Comparison of ENCODE assay signal across 11 mouse cellular contexts in the genomic region with DNA sequence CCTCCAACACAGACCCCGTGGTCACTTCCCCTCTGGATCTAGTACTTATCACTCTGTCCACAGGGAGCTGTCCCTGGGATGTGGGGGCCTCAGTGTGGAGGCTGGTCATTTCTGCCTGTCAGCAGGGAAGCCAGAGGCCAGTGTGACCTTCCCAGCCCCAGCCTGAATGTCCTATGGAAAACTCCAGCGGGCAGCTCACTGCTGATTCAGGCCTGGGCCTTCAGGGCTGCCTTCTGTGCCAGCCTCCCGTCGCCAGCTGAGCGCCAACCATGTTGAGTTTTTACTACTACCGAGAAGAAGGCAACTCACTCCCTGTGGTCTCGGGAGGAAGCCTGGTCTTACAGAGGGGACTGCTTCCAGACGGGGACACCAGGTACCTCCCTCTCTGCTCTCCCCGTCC. TPM values are rescaled to one million over a fixed set of nuclear protein-coding genes. Genes with fewer than 3 reads are reported as not detected.
DNase-seq lines count a peak whose midpoint lies in the region; ATAC-seq and TF ChIP-seq lines count a peak whose summit lies in the region.
"Had no signal": no experiment of that assay in that cellular context is flagged by ENCODE, and none has a peak within 500 bp of the region (broad histone marks: within the 10 kb centered on the region; RNA-seq: fewer than 3 reads in every experiment).

No protein-coding gene starts in this region.

- peak overlapping the region; percentile 16; the same call in 1 of the 2 replicates for H3K27ac ChIP-seq in hindbrain, embryonic 15.5 days (replicated peaks)
- no peak overlapping the region for H3K27ac ChIP-seq in hindbrain, embryonic 12.5 days
- H3K27ac ChIP-seq in heart, embryonic 10.5 days = peak overlapping the region; percentile 86
- H3K27ac ChIP-seq in intestine, embryonic 16.5 days (ENCODE audit: low read length) = peak overlapping the region; percentile 80
- H3K27ac ChIP-seq in olfactory bulb, adult 2 months (ENCODE audit: insufficient read depth, low read depth, low read length) = peak overlapping the region; percentile 48
- H3K27ac ChIP-seq: macrophage had no signal

- no peaks in the 10 kb centered on the region for H3K9me3 ChIP-seq in hindbrain, embryonic 15.5 days
- no peaks in the 10 kb centered on the region for H3K9me3 ChIP-seq in hindbrain, embryonic 12.5 days (replicated peaks)
- H3K9me3 ChIP-seq in heart, embryonic 10.5 days = no peaks in the 10 kb centered on the region
- H3K9me3 ChIP-seq in intestine, embryonic 16.5 days (ENCODE audit: control insufficient read depth, low read length) = no peaks in the 10 kb centered on the region

- H3K27me3 ChIP-seq in hindbrain, embryonic 15.5 days = no peaks in the 10 kb centered on the region
- H3K27me3 ChIP-seq in hindbrain, embryonic 12.5 days = no peaks in the 10 kb centered on the region
- no peaks in the 10 kb centered on the region for H3K27me3 ChIP-seq in heart, embryonic 10.5 days (ENCODE audit: insufficient read depth, poor library complexity, severe bottlenecking)
- H3K27me3 ChIP-seq in intestine, embryonic 16.5 days (replicated peaks; ENCODE audit: control insufficient read depth, insufficient read depth, low read length) = no peaks in the 10 kb centered on the region

- H3K4me2 ChIP-seq in hindbrain, embryonic 15.5 days = no peak overlapping the region
- no peak overlapping the region for H3K4me2 ChIP-seq in hindbrain, embryonic 12.5 days (replicated peaks)
- no peak overlapping the region for H3K4me2 ChIP-seq in intestine, embryonic 16.5 days (ENCODE audit: low read depth, low read length)

- no peaks in the 10 kb centered on the region for H3K36me3 ChIP-seq in hindbrain, embryonic 15.5 days
- H3K36me3 ChIP-seq in hindbrain, embryonic 12.5 days = no peaks in the 10 kb centered on the region
- H3K36me3 ChIP-seq in heart, embryonic 10.5 days = no peaks in the 10 kb centered on the region
- H3K36me3 ChIP-seq in intestine, embryonic 16.5 days (ENCODE audit: control insufficient read depth, insufficient read depth, low read length) = no peaks in the 10 kb centered on the region

- H3K9ac ChIP-seq in hindbrain, embryonic 15.5 days = no peak overlapping the region
- H3K9ac ChIP-seq in hindbrain, embryonic 12.5 days = no peak overlapping the region
- H3K9ac ChIP-seq in intestine, embryonic 16.5 days (ENCODE audit: low read depth, low read length) = 0 out of 2 replicates have a peak overlapping the region, but pooled peaks have one; percentile 37

- 54% methylated on average over 9 of the region's 9 CpGs for whole genome bisulfite sequencing in hindbrain, embryonic 15.5 days
- 56% methylated on average over 9 of the region's 9 CpGs for WGBS in hindbrain, embryonic 12.5 days
- 51% methylated on average over 9 of the region's 9 CpGs for WGBS in heart, embryonic 10.5 days
- WGBS in intestine, embryonic 16.5 days = 43% methylated on average over 9 of the region's 9 CpGs
- whole genome bisulfite sequencing in olfactory bulb, adult 2 months = 29% methylated on average over 9 of the region's 9 CpGs

- TF ChIP-seq POLR2A in olfactory bulb, adult 2 months (IDR thresholded peaks at IDR 0.05; ENCODE audit: insufficient read depth, low read depth, low read length) = no peak

- no peak for DNase-seq in heart, embryonic 10.5 days (ENCODE audit: low spot score)
- no peak for DNase-seq in embryo, embryonic 10 days (ENCODE audit: low spot score)
- no peak for DNase-seq in left cerebral cortex, postnatal 14 days (ENCODE audit: low spot score in 2 of 2)
- DNase-seq: left cerebral cortex, postnatal 4 days; thymus, postnatal 4 days had no signal

- H3K4me3 ChIP-seq in hindbrain, embryonic 15.5 days = no peak overlapping the region
- H3K4me3 ChIP-seq in hindbrain, embryonic 12.5 days = no peak overlapping the region
- H3K4me3 ChIP-seq in heart, embryonic 10.5 days = no peak overlapping the region
- no peak overlapping the region for H3K4me3 ChIP-seq in intestine, embryonic 16.5 days (ENCODE audit: low read length)
- no peak overlapping the region for H3K4me3 ChIP-seq in olfactory bulb, adult 2 months (ENCODE audit: insufficient read depth, low read depth, low read length)

- H3K4me1 ChIP-seq in hindbrain, embryonic 15.5 days (replicated peaks) = peaks cover 25% of the 10 kb centered on the region
- H3K4me1 ChIP-seq in hindbrain, embryonic 12.5 days = peaks cover 10% of the 10 kb centered on the region
- peaks cover 36% of the 10 kb centered on the region for H3K4me1 ChIP-seq in heart, embryonic 10.5 days
- H3K4me1 ChIP-seq in intestine, embryonic 16.5 days (ENCODE audit: control insufficient read depth, insufficient read depth, low read length) = peaks cover 21% of the 10 kb centered on the region
- H3K4me1 ChIP-seq in olfactory bulb, adult 2 months (ENCODE audit: control insufficient read depth, insufficient read depth, low read length) = peaks cover 25% of the 10 kb centered on the region

- intact Hi-C loops in left cerebral cortex, postnatal 14 days (cut with DNase I) = no loop called here

- no peak for ATAC-seq in hindbrain, embryonic 15.5 days (ENCODE audit: low FRiP score, low read depth)
- no peak for ATAC-seq in hindbrain, embryonic 12.5 days (ENCODE audit: low FRiP score)
- no peak for ATAC-seq in intestine, embryonic 16.5 days
- ATAC-seq in frontal cortex, adult (ENCODE audit: low TSS enrichment) = no peak

- TF ChIP-seq CTCF in olfactory bulb, adult 2 months (IDR thresholded peaks at IDR 0.05; ENCODE audit: insufficient read depth, low read depth, low read length) = no peak

RNA-seq across cellular contexts. Expression of a gene that starts 28.6 kb away (rescaled TPM):
- 21.5 and 22.0 TPM in 2 replicates for polyA plus RNA-seq in hindbrain, embryonic 15.5 days (2015; fragmentation: Nextera tagmentation; extraction: Ambion mirVana)
- 16.7 and 20.1 TPM in 2 replicates for polyA plus RNA-seq in hindbrain, embryonic 12.5 days (2016; fragmentation: Nextera tagmentation; extraction: Ambion mirVana)
- polyA plus RNA-seq in heart, embryonic 10.5 days (2016; fragmentation: Nextera tagmentation; extraction: Ambion mirVana) = 25.1 and 31.6 TPM in 2 replicates
- polyA plus RNA-seq in intestine, embryonic 16.5 days (2015; fragmentation: Nextera tagmentation; extraction: Ambion mirVana) = 41.0 and 41.7 TPM in 2 replicates
- polyA plus RNA-seq in olfactory bulb, adult 2 months (2012; ENCODE audit: insufficient read depth, insufficient read length, low replicate concordance, missing spikeins) = not detected in 2 replicates
- total RNA-seq in left cerebral cortex, postnatal 14 days (2021) = 1 to 10 TPM; 6.6 to 6.8 TPM

RNA-seq across cellular contexts. Expression of a gene that starts 35.7 kb away (rescaled TPM):
- 0.25 and 0.38 TPM in 2 replicates for polyA plus RNA-seq in hindbrain, embryonic 15.5 days (2015; fragmentation: Nextera tagmentation; extraction: Ambion mirVana)
- 0.21 and 0.28 TPM in 2 replicates for polyA plus RNA-seq in hindbrain, embryonic 12.5 days (2016; fragmentation: Nextera tagmentation; extraction: Ambion mirVana)
- 3.4 and 11.9 TPM in 2 replicates for polyA plus RNA-seq in heart, embryonic 10.5 days (2016; fragmentation: Nextera tagmentation; extraction: Ambion mirVana)
- polyA plus RNA-seq in intestine, embryonic 16.5 days (2015; fragmentation: Nextera tagmentation; extraction: Ambion mirVana) = 0.33 and 0.40 TPM in 2 replicates
- not detected in 2 replicates for polyA plus RNA-seq in olfactory bulb, adult 2 months (2012; ENCODE audit: insufficient read depth, insufficient read length, low replicate concordance, missing spikeins)
- total RNA-seq in left cerebral cortex, postnatal 14 days (2021) = under 1 TPM; 0.47 to 0.48 TPM

RNA-seq across cellular contexts. Expression of a gene that starts 35.9 kb away (rescaled TPM):
- polyA plus RNA-seq in hindbrain, embryonic 15.5 days (2015; fragmentation: Nextera tagmentation; extraction: Ambion mirVana) = 0.13 and 0.30 TPM in 2 replicates
- polyA plus RNA-seq in hindbrain, embryonic 12.5 days (2016; fragmentation: Nextera tagmentation; extraction: Ambion mirVana) = 0.18 TPM in 2 replicates
- polyA plus RNA-seq in heart, embryonic 10.5 days (2016; fragmentation: Nextera tagmentation; extraction: Ambion mirVana) = not detected in 2 replicates
- polyA plus RNA-seq in intestine, embryonic 16.5 days (2015; fragmentation: Nextera tagmentation; extraction: Ambion mirVana) = 0.61 and 0.65 TPM in 2 replicates
- not detected in 2 replicates for polyA plus RNA-seq in olfactory bulb, adult 2 months (2012; ENCODE audit: insufficient read depth, insufficient read length, low replicate concordance, missing spikeins)
- total RNA-seq in left cerebral cortex, postnatal 14 days (2021) = 1 to 10 TPM in 1 of 2 experiments, under 1 TPM in 1; 0.76 to 1.8 TPM
- polyA plus RNA-seq: macrophage had no signal

Comparison
In these comparisons a context has a peak if more than half of its experiments do, and no peak if none do; other contexts are left out.
1. RNA of a gene that starts 28.6 kb away (polyA plus RNA-seq): 41.0 to 41.7 TPM in intestine, embryonic 16.5 days, 25.1 to 31.6 TPM in heart, embryonic 10.5 days, 21.5 to 22.0 TPM in hindbrain, embryonic 15.5 days and 16.7 to 20.1 TPM in hindbrain, embryonic 12.5 days; not detected in olfactory bulb, adult 2 months; every median in the first group is over 10 times any median in the second.